In genomic region chr3:22092784-22093183, GRCm38 (mm10) we compare ENCODE assay signal across 22 mouse cellular contexts. TPM values are rescaled to one million over a fixed set of nuclear protein-coding genes. Genes with fewer than 3 reads are reported as not detected.
DNase-seq lines count a peak whose midpoint lies in the region; ATAC-seq lines count a peak whose summit lies in the region.
"Had no signal": no experiment of that assay in that cellular context is flagged by ENCODE, and none has a peak within 500 bp of the region (broad histone marks: within the 10 kb centered on the region; RNA-seq: fewer than 3 reads in every experiment).

No protein-coding gene starts in this region.

- H3K9me3 ChIP-seq in intestine, embryonic 14.5 days (ENCODE audit: control insufficient read depth, low read length), result no peaks in the 10 kb centered on the region
- H3K9me3 ChIP-seq in intestine, embryonic 15.5 days, result no peaks in the 10 kb centered on the region
- H3K9me3 ChIP-seq in midbrain, embryonic 14.5 days (ENCODE audit: control insufficient read depth, low read length), result no peaks in the 10 kb centered on the region
- H3K9me3 ChIP-seq: embryonic facial prominence, embryonic 13.5 days; embryonic facial prominence, embryonic 15.5 days; forebrain, embryonic 12.5 days had no signal

- no peaks in the 10 kb centered on the region for H3K36me3 ChIP-seq in intestine, embryonic 14.5 days (ENCODE audit: control insufficient read depth, insufficient read depth, low read length)
- H3K36me3 ChIP-seq in intestine, embryonic 15.5 days, result no peaks in the 10 kb centered on the region
- no peaks in the 10 kb centered on the region for H3K36me3 ChIP-seq in midbrain, embryonic 14.5 days (ENCODE audit: control insufficient read depth, insufficient read depth, low read length)
- H3K36me3 ChIP-seq: embryonic facial prominence, embryonic 13.5 days; embryonic facial prominence, embryonic 15.5 days had no signal

- ATAC-seq in intestine, embryonic 14.5 days (replicated peaks; ENCODE audit: low FRiP score, low TSS enrichment, low read depth), result no peak
- no peak for ATAC-seq in intestine, embryonic 15.5 days
- no peak for ATAC-seq in midbrain, embryonic 14.5 days (ENCODE audit: low FRiP score, low TSS enrichment)
- ATAC-seq: forebrain, embryonic 14.5 days; forebrain, embryonic 16.5 days had no signal

- H3K27ac ChIP-seq in intestine, embryonic 14.5 days (ENCODE audit: low read depth), result no peak overlapping the region
- no peak overlapping the region for H3K27ac ChIP-seq in intestine, embryonic 15.5 days
- H3K27ac ChIP-seq in midbrain, embryonic 14.5 days (replicated peaks; ENCODE audit: low read depth, low read length), result no peak overlapping the region
- H3K27ac ChIP-seq: embryonic facial prominence, embryonic 13.5 days; embryonic facial prominence, embryonic 15.5 days; forebrain, embryonic 10.5 days; forebrain, embryonic 12.5 days had no signal

- no peak overlapping the region for H3K9ac ChIP-seq in intestine, embryonic 14.5 days (ENCODE audit: low read length)
- no peak overlapping the region for H3K9ac ChIP-seq in intestine, embryonic 15.5 days
- H3K9ac ChIP-seq in midbrain, embryonic 14.5 days (replicated peaks; ENCODE audit: low read length), result no peak overlapping the region
- H3K9ac ChIP-seq: embryonic facial prominence, embryonic 13.5 days; embryonic facial prominence, embryonic 15.5 days; forebrain, embryonic 12.5 days had no signal

- H3K4me2 ChIP-seq in intestine, embryonic 14.5 days (ENCODE audit: low read length), result no peak overlapping the region
- no peak overlapping the region for H3K4me2 ChIP-seq in intestine, embryonic 15.5 days (replicated peaks)
- H3K4me2 ChIP-seq in midbrain, embryonic 14.5 days (ENCODE audit: low read length), result no peak overlapping the region
- H3K4me2 ChIP-seq: embryonic facial prominence, embryonic 13.5 days; embryonic facial prominence, embryonic 15.5 days; forebrain, embryonic 12.5 days had no signal

- 73% methylated on average over 5 of the region's 5 CpGs for WGBS in intestine, embryonic 14.5 days
- 80% methylated on average over 5 of the region's 5 CpGs for WGBS in intestine, embryonic 15.5 days
- WGBS in midbrain, embryonic 14.5 days, result 93% methylated on average over 5 of the region's 5 CpGs

- no peak overlapping the region for H3K4me3 ChIP-seq in intestine, embryonic 14.5 days (ENCODE audit: low read depth, low read length)
- H3K4me3 ChIP-seq in intestine, embryonic 15.5 days (replicated peaks), result no peak overlapping the region
- H3K4me3 ChIP-seq in midbrain, embryonic 14.5 days (replicated peaks; ENCODE audit: low read depth, low read length), result no peak overlapping the region
- H3K4me3 ChIP-seq: embryonic facial prominence, embryonic 13.5 days; embryonic facial prominence, embryonic 15.5 days; erythroblast, embryonic 14.5 days; forebrain, embryonic 10.5 days; forebrain, embryonic 12.5 days had no signal

- H3K27me3 ChIP-seq in intestine, embryonic 14.5 days (replicated peaks; ENCODE audit: control insufficient read depth, insufficient read depth, low read length), result no peaks in the 10 kb centered on the region
- no peaks in the 10 kb centered on the region for H3K27me3 ChIP-seq in intestine, embryonic 15.5 days (replicated peaks)
- no peaks in the 10 kb centered on the region for H3K27me3 ChIP-seq in midbrain, embryonic 14.5 days (ENCODE audit: control insufficient read depth, insufficient read depth, low read length)
- H3K27me3 ChIP-seq: embryonic facial prominence, embryonic 13.5 days; embryonic facial prominence, embryonic 15.5 days; forebrain, embryonic 12.5 days had no signal

- 0 out of 2 replicates have a peak, but pooled peaks cover 13% of the 10 kb centered on the region for H3K4me1 ChIP-seq in intestine, embryonic 14.5 days (replicated peaks; ENCODE audit: control insufficient read depth, insufficient read depth, low read length)
- peaks cover 22% of the 10 kb centered on the region for H3K4me1 ChIP-seq in intestine, embryonic 15.5 days (replicated peaks)
- no peaks in the 10 kb centered on the region for H3K4me1 ChIP-seq in midbrain, embryonic 14.5 days (ENCODE audit: control insufficient read depth, insufficient read depth, low read length)

- peak; percentile 89 for DNase-seq in heart, adult 11 months
- DNase-seq in heart, adult 9 months (ENCODE audit: low spot score in 2 of 2), result no peak
- peak; percentile 42 for DNase-seq in intestine, embryonic 14.5 days (ENCODE audit: low spot score)
- DNase-seq in midbrain, embryonic 14.5 days, result no peak
- DNase-seq: adrenal gland, adult 2 months; adrenal gland, postnatal 10 days; adrenal gland, postnatal 25 days; cerebellum, adult 11 months; cerebellum, adult 18-20 months; cerebellum, adult 8-10 months; cerebellum, adult 9-11 months; cerebellum, postnatal 14 days; cerebellum, postnatal 36 days; embryo, embryonic 11 days had no signal

RNA-seq across cellular contexts. Expression of gene Tbl1xr1, which starts 16.3 kb away (rescaled TPM):
- 22.3 and 23.9 TPM in 2 replicates for polyA plus RNA-seq in intestine, embryonic 14.5 days (2014; fragmentation: Nextera tagmentation; extraction: Ambion mirVana)
- 12.9 and 13.5 TPM in 2 replicates for polyA plus RNA-seq in intestine, embryonic 15.5 days (2015; fragmentation: Nextera tagmentation; extraction: Ambion mirVana)
- polyA plus RNA-seq in midbrain, embryonic 14.5 days (2014; fragmentation: Nextera tagmentation; extraction: Ambion mirVana), result 25.3 and 26.2 TPM in 2 replicates

Comparison
In these comparisons a context has a peak if more than half of its experiments do, and no peak if none do; other contexts are left out.
1. DNase-seq: peak in heart, adult 11 months (single experiment) and intestine, embryonic 14.5 days (single experiment); none in heart, adult 9 months (0 of 2) and midbrain, embryonic 14.5 days (single experiment).